Mouse (Mus musculus) spleen, postnatal 36 days (tissue): ENCODE measurements around the gene Vezt.

Source experiments
- DNase-seq, 2 experiments: peaks; one replicate each; pipeline ENCODE4 v3.0.0; 2022; ENCODE audit warnings: low spot score in 2 of 2, mixed read lengths in 1 of 2

Gene Vezt

DNA sequence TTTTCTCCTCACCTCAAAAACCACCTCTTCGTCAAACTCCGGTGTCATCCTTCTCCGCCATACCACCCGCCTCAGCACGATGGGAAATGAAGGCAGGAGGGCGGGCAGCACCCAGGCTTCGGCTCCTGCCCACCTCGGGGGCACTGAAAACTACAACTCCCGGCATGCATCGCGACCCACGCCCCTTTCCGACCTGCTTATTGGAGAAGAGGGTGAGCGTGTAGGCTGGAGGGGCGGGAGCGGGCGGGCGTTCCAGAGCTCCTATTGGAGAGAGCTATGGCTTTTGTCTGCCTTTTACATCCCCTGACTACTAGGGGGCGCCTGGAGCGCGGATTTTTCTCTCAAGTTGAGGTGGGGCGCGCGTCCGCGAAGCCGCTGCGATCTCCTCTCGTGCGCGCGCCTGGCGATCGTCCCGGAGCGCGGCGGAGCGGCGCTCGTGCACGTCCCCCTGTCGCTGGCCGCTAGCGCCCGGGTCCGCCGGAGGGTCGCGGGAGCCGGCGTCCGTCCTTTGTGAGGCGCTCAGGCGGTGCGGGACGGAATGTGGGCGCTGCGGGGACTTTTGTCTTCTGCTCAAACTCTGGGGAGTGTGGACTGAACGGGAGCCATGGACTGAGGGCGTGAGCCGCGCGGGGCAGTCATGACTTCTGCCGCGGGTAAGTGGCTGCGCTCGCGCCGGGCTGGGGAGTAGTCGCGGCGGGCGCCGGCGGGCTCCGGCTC lies at the start of gene Vezt, which contains the start of gene Fgd6:
Vezt (minus strand) TSS at position 160 of the 717 bp plus-strand sequence.
Fgd6 (plus strand) TSS at position 344 of the 717 bp plus-strand sequence.
- DNase-seq, result peak; percentile 98 to 99

DNA sequence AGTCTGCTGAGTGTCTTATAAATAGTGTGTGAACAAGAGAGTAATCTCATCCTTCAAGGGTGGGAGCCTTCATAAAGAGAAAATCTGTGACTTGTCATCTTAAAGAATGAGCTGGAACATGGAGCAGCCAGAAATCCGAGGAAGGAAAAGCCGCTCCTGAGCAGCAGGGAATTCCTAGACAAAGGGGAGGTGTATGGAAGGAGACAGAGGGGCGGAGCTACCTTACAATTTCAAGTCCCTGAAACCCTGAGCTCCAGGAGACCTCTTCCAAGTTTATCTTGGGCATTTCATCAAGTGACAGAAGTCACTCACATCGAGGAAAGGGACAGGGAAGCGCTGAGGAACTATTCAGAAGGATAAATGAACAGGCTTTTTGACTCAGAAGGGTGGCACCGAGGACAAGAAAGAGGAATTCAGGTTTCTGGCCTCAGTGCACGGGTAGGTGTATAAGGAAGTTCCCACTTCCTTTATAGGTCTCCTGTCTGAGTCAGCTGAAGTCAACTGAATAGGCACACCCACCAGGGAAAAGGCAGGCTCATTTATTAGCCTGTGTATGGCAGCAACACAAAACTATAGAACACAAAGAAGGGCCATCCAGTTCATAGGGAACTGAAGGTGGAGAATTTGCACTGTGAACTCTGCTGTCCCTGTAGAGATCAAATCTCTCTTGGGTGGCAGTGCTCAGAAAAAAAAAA lies 46.6 kb upstream of the Vezt start:
- peak in 1 of 2 experiments; percentile 15 for DNase-seq

DNA sequence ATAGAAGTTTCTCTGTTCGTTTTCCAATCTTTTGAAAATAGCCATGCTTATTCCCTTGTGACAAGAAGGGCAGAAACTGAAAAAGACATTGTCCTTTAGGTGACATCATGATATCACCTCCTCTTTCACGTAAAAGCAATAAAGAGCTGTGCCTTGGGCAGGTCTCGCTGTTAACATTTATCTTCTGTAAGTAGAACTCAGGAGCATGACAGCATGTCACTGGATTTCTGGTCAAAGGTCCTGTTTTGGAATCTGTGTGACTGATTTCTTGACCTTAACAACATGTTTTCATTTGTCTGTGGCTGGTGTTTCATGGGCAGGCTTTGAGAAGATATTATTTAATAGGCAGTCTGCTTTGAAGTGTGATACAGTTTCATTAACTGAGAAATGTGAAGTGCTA lies 45.1 kb upstream of the Vezt start:
- no peak for DNase-seq

DNA sequence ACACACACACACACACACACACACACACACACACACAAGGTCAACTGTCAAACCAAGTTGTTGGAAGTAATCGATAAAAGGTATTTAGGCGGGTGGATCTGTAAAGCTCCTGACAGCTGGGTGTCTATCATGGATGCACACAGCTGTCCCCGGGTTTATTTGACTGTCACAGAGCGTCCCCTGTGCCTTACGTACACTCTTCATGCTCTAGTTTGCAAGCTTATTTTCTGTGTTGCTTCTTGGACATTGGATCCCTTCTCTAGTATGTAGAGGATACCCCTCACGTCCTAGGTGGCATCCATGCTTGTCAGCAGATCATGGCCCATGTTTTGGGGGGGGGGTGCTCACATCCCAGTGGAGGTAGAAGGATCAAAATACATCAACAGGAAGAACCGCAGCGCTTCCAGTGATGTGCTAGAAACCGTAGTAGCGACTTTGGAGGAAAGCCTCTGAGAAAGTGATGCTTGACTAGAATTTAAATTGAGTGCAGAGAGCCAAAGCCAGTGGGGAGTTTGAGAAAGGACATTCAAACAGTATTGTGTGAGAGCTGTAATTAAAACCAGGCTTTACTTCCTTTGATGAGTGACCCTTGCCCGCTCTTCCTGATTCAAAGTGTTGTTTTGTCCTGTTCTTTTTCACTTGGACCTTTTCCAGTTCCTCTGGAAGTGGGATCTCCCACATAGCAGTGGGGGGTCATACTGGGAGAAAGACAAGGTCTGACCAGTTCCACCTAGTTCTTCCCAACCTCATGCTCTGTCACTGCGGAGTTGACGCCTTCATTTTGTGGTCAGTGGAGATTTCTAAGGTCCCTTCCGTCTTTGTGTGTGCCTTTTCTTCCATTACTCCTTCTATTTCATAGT lies 41.6 kb upstream of the Vezt start:
- no peak for DNase-seq

DNA sequence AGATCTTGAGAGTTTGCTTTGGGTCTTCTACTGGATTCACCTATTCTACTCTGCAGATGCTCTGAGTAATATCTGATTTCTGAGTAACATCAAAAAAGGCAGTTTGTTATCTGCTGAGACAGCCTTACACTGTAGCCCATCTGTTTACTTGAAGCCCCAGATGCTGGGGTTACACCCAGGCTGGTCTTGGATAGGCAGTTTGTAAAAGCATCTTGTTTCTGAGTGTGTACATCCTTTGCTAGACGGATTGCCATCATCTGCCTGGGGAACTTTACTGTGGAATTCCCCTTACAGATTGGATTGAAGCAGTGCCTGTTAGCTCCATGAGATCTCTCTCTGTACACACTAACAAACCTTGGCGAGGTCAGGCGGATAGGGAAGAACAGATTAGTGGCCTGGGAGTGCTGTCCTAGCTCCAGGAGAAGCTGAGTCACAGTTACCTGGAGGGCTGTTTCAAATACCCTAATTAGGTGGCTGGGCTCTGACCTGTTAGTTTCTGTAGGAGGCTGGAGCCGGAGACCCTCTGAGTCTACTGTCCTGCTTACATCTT lies 37.4 kb upstream of the Vezt start:
- peak in 1 of 2 experiments; percentile 18 for DNase-seq

DNA sequence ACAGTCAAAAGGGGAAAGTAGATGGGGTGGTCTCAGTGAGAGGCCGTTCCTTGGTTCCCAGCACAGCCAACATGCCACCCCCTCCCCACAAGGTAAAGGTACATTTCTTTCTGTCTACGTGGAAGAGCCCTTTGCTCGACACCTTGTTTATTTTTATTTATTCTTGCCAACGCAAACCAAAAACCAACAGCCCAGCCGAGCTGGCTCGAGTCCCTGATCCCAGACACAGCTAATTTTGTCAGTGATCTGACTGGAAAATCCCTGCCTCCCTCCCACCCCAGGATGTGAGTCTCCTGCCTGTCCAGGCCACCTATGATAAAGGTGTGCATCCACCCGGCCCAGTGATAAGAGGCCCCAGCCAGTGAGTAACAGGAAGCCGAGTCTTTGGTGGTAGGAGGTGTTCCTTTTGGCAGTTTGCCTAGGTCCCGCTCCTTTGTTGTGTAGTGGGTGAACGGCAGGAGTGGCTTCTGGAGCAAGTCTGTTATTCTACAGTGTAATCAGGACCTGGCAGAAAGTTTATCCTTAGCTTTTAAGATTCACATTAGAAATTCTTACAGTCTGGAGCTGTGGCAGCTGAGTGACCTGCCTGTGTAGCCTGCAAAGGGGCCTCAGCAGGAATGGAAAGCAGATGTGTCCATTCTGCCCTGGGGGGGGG lies 36.8 kb upstream of the Vezt start:
- no peak for DNase-seq

DNA sequence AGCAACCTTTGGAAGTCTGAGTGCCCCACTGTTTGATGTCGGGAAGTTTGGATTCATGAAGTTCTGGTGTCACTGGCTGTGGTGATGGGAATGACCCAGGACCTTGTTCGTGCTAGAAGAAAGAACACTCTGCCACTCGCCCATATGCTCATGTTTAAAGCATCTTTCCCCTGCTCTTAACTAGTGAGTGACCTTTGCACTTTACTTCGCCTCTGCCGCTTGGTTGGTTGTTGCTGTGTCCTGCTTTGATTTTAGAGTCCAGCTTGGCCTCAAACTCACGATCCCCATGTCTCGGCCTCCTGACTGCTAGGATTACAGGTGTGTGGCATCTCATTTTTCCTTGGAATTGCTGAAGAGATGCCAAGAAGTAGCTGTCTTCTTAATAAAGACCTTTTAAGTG lies 36.0 kb upstream of the Vezt start:
- DNase-seq, result no peak

DNA sequence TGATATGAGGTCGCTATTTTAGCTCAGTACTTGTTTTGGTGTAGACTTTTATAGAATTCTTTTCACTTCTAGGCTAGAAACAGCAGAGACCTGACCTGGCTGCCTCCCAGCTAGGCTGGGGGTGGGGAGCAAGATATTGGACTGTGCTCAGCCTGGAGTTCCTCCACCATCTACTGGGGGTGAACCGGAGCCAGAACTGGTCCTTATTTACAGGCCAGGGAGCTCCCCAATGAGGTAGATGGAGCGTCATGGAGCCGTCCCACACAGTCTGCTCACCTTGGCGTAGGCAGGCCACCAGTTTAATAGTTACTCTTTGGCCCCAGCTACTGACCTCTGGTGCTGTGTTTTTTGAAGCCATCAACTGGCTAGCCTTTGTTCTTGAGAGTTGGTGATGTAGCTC lies 33.1 kb upstream of the Vezt start:
- DNase-seq, result no peak

DNA sequence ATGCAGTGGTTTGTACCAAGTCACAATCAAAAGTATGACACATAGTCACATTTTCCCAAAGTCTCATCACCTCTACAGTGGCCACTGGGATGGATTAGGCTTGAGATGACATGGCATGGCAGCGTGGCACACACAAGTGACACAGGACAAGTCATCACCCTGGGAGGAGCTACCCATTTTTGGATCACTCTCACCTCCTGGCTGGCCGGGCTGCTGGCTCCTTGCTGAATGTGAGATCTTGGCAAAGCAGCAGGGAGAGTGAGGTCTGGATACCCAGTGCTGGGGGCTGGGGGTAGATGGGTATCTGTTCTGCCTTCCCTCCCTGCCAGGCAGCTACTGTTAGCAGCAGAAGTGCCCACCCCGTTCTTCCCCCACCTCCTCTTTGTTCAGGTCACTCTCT lies 31.3 kb upstream of the Vezt start:
- no peak for DNase-seq

DNA sequence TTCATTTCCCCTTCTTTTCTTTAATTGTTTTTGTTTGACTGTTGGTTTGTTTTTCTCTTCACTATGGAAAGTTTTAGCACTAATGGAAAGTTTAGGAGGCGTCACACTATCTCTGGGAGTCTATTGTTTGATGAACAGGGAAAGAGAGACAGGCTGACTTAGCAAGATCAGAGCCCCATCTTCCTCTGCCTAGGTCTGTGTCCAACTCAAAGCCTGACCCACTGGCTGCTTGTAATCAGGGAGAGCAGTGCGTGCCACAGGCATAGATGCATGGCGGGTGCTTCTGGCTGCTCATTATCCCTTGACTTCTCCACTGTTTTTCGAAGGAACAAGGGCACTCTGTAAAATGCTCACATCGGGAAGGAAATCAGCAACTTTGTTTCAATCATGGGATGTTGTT lies 26.7 kb upstream of the Vezt start:
- no peak for DNase-seq

DNA sequence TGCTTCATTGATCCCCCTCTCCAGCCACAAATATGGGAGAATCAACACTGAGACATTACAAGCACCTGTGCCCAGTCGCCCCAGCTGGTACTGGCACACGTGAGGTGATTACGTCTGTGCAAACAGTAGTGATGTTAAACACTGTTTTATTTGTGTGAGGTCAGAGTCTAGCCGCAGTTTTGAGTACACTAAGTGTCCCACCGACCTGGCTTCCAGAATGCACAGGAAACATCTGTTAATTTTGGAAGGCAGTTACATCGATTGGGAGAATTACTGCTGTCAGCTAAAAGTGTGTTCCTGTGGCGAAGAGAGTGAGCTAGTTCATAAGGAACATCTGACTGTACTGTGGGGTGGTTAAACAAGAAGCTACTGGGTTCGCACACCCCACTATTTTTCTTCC lies 24.6 kb upstream of the Vezt start:
- no peak for DNase-seq

DNA sequence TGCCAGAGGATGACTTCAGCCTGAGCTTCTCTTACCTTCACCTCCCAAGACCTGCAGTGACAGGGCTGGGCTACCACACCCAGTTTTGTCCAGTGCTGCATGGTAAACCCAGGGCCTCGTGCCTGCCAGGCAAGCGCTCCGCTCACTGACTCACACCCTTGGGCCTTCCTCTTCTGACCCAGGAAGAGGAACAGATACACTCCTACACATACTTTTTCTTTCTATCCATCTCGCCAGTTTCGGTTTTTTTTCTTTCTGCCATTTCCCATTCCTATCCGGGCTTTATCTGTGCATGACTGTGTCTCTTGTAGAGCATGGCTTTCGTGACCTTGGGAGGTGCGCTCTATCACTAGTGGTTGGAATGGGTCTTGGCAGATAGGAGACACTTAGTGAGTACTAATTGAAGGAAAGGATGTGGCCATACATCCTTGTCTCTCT lies 24.0 kb upstream of the Vezt start:
- no peak for DNase-seq

DNA sequence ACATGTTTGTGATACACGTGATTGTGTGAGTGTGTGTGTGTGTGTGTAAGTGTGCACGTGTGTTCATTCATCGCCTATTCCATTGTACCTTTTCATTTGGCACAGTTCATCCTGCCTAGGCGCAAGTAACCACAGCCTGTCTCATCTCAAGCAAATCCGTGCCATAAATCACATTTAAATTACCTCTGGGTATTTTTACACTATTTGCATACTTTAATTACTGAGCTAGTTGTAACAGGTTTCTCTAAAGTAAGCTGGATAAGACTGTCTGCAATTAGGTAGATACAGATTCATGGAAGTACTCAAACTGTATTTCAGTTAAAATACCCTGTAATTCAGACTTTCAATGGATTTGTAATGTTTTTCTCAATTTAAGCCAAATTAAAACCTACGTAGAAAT lies 20.9 kb upstream of the Vezt start:
- no peak for DNase-seq

DNA sequence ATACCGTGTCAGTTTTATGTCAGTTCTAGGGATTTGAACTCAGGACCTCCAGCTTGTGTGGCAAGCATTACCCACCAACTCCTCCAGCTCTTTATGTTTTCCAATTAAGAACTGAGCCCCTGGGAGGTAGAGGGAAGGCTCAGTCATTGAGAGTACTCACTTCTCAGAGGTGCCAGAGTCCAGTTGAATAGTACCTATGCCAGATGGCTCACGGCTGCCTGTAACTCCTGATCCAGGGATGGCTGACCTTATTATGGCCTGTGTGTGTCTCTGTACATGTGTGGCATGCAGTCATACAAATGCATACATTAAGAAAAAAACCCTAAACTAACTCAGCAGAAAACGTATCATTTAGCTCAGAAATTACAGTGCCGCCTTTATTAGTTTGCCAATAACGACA lies 15.1 kb upstream of the Vezt start:
- DNase-seq, result no peak

DNA sequence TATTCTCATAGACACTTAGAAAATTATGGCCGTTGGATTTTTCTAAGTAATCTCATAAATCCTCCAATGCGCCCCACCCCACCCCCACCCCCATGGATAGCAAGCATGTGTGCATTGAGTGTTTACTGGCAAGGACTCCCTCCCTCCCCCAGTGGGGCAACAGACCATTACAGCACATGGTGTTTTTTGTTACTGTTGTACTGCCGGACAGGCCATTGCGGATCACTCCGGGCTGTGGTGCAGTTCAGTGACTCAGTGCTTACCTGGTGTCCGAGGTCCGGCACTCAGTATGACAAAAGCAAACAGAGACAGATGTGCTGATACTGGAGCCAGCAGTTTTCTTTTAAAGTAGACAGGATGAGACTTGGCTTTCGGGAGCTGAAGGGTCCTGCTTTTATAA lies 13.5 kb upstream of the Vezt start:
- no peak for DNase-seq

DNA sequence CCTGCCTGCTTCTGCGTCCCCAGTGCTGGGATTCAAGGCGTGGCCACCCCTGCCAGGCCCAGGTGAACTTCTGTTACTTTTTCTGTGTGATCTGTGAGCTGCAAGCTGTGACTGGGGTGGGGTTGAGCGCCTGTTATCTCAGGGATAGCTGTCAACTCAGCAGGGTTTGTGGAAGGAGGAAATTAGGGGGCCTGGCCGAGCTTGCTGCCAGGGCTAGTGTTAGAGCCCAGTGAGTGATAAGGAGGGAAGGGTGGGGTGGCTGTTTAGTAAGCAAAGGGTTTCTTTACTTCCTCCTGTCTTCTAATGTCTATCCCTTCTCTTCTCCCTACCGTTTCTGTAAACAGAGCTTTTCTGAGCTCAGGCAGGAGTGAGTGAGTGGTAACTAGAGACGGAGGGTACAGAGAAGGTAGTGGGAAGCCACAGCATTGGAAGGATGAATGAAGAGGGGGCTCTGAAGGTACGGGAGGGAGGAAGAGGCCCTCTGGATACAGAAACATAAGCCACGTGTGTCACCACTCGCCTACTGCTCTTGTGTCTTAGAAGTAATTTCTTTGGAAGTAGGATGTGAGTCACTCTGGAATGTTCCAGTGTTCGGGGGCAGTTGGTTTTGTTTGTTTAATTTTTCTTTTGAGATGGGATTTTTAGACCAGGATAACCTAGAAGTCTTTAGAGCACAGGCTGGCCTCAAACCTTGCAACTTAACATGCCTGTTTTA lies 12.4 kb upstream of the Vezt start:
- DNase-seq, result peak; percentile 17 to 18

DNA sequence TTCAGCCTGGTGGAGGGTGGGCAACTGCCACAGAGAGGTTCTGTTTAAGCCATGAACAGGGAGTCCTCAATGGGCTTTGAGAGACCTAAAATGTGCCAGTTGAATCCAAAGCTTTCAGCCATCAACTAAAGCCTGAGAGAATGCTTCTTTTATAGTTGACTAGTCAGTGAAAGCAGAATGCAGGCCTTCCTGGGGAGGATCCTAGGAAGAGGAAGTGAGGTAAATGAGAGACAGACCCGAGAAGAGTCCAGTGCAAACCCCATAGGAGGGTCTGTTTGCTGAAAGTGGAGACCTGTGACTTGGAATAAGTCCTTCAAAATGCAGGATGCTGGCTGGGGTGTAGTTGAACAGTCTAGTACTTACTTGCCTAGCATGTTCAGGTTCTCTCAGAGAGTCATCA lies 11.4 kb upstream of the Vezt start:
- no peak for DNase-seq

DNA sequence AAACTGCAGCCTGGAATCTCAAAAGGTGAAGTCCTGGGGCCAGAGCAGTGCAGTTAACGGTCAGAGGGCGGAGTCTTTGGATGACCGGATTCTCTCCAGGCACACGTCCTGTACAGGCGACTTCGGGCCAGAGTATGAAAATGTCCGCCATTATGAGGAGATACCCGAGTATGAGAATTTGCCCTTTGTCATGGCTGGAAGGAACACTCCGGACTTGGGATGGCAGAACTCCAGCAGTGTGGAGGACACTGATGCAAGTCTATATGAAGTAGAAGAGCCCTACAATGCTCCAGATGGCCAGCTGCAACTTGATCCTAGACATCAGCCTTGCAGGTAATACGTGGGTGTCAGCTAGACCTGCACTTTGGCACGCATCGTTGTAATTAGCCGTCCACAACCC lies 9.7 kb upstream of the Vezt start:
- DNase-seq, result no peak

DNA sequence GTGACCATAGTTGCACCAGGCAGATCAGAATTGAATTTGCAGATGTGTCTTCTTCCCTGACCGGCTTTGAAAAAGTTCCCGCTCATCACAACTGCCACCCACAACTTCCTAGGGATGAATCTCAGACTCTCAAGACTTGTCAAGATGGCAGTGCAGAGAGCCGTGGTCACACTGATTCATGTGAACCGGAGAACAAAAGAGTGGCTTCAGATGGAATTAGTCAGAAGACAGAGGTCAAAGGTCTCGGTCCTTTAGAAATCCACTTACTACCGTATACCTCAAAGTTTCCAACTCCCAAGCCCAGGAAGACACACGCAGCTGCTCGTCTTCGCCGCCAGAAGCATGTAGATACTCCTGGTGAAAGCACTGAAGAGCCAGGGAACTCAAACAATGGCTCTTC lies 8.3 kb upstream of the Vezt start:
- DNase-seq, result no peak

DNA sequence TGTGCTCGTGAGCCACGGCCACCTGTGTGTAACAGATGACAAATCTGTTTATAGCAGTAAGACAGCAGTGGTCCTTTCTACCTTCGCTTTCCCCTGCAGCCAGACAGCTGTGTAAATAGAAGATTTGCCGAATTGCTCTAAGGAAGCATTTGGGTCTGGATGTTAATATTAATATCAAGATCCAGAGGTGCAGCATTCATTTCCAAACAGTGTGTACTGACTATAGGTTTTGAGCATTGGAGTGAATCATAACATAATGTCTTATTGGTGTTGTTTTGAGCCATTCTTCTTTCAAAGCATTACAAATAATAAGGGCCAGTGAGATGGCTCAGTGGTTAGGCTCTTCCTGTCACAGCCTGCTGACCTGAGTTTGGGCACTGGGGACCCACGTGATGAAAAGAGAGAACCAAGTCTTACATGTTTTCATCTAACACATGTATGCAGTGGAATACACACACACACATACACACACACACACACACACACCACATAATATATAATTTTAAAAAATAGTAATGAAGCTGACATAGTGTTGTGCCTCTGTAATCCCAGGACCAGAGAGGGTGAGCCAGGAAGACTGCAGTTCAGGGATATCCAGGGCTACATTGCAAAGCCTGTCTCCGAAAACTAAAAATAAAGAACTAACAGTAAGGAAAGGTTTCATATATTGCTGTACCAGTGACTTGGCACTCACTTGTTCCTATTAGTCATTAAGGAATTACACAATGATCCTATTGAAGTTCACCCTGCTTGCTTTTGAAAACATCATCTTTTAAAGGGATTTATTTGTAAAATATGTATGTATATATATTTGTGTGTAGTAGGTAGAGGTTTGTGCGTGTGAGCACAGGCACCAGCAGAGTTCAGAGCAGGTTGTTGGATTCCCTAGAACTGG lies 3.0 kb upstream of the Vezt start:
- peak; percentile 19 to 35 for DNase-seq
